Comparison of ENCODE assay signal across 9 mouse cellular contexts in genomic region chr12:110416244-110416643, GRCm38 (mm10). TPM values are rescaled to one million over a fixed set of nuclear protein-coding genes. Genes with fewer than 3 reads are reported as not detected.
DNase-seq lines count a peak whose midpoint lies in the region; TF ChIP-seq lines count a peak whose summit lies in the region.
"Had no signal": no experiment of that assay in that cellular context is flagged by ENCODE, and none has a peak within 500 bp of the region (broad histone marks: within the 10 kb centered on the region; RNA-seq: fewer than 3 reads in every experiment).

No protein-coding gene starts in this region.

- WGBS in cerebellum, adult 2 months: 13% methylated on average over 3 of the region's 3 CpGs

- intact Hi-C loops in left cerebral cortex, postnatal 4 days (cut with DNase I): loop anchor here (5.0 kb wide), 1 partner anchor 426 kb away; the partner anchor contains the start of gene Mok

- TF ChIP-seq POLR2A in cerebellum, adult 2 months (IDR thresholded peaks at IDR 0.05; ENCODE audit: borderline replicate concordance, insufficient read depth, low read length): no peak

- no peak overlapping the region for H3K4me3 ChIP-seq in cerebellum, adult 2 months (replicated peaks; ENCODE audit: insufficient read depth, low read depth, low read length)
- H3K4me3 ChIP-seq: limb, embryonic 15.5 days had no signal

- peaks cover 3% of the 10 kb centered on the region; the same call in 1 of the 2 replicates for H3K4me1 ChIP-seq in cerebellum, adult 2 months (ENCODE audit: control insufficient read depth, insufficient read depth, low read length)

- TF ChIP-seq CTCF in cerebellum, adult 2 months (IDR thresholded peaks at IDR 0.05; ENCODE audit: borderline replicate concordance, insufficient read depth, low read depth, low read length): peak; percentile 34; the same call in 1 of the 2 replicates

- no peak for DNase-seq in cerebellum, adult 2 months
- DNase-seq in cerebellum, adult 9-11 months: no peak
- DNase-seq in left cerebral cortex, postnatal 4 days: peak; percentile 63
- DNase-seq in left cerebral cortex, adult 8-10 months (ENCODE audit: low spot score in 2 of 2): no peak
- DNase-seq in forelimb bud, embryonic 11.5 days (ENCODE audit: low read depth, low spot score): peak; percentile 24
- peak; percentile 57 for DNase-seq in retina, embryonic 14.5 days (ENCODE audit: low spot score)
- DNase-seq in spleen, postnatal 36 days (ENCODE audit: low spot score in 2 of 2): no peak
- DNase-seq in right cerebral cortex, postnatal 36 days (ENCODE audit: low spot score in 2 of 2): no peak

- H3K27me3 ChIP-seq in cerebellum, adult 2 months (ENCODE audit: control insufficient read depth, insufficient read depth, low read length): no peaks in the 10 kb centered on the region
- H3K27me3 ChIP-seq: limb, embryonic 15.5 days had no signal

- H3K27ac ChIP-seq in cerebellum, adult 2 months (ENCODE audit: insufficient read depth, low read length): no peak overlapping the region
- H3K27ac ChIP-seq: limb, embryonic 15.5 days had no signal

RNA-seq across cellular contexts. Expression of gene Ppp2r5c, which starts 30.7 kb away (rescaled TPM):
- 117 and 136 TPM in 2 replicates for polyA plus RNA-seq in cerebellum, adult 2 months (2012; rRNA removed)
- total RNA-seq in left cerebral cortex, postnatal 4 days (2021): 100 to 1,000 TPM; 201 to 210 TPM
- 100 to 1,000 TPM; 247 to 274 (median 263) TPM for total RNA-seq in left cerebral cortex, adult 8-10 months (2022)

Comparison
In these comparisons a context has a peak if more than half of its experiments do, and no peak if none do; other contexts are left out.
1. DNase-seq: peak in left cerebral cortex, postnatal 4 days (single experiment), forelimb bud, embryonic 11.5 days (single experiment) and retina, embryonic 14.5 days (single experiment); none in cerebellum, adult 2 months (0 of 2), cerebellum, adult 9-11 months (single experiment), left cerebral cortex, adult 8-10 months (0 of 2), spleen, postnatal 36 days (0 of 2) and right cerebral cortex, postnatal 36 days (0 of 2).